Mouse (Mus musculus): ENCODE data around the gene Ssc5d.

Gene Ssc5d

DNA sequence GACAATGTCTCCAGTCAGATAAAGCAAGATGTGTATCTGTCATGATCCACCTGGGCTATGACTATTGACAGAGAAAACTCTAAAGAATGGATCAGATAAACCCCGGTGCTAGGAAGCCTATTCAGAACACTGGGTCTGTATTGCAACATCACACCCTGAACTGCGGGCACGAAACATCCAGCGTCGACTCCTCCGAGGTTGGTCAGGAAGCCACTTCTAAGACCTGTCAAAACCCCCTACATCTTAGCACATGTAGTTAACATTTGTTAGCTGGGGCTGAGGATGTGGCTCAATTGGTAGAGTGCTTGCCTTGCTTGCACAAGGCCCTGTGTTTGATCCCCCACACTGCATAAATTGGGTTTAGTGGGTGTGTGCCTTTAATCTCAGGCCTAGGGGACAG lies 22.8 kb downstream of the Ssc5d start:
- no peak for DNase-seq (ENCODE audit: low spot score in 2 of 2)

DNA sequence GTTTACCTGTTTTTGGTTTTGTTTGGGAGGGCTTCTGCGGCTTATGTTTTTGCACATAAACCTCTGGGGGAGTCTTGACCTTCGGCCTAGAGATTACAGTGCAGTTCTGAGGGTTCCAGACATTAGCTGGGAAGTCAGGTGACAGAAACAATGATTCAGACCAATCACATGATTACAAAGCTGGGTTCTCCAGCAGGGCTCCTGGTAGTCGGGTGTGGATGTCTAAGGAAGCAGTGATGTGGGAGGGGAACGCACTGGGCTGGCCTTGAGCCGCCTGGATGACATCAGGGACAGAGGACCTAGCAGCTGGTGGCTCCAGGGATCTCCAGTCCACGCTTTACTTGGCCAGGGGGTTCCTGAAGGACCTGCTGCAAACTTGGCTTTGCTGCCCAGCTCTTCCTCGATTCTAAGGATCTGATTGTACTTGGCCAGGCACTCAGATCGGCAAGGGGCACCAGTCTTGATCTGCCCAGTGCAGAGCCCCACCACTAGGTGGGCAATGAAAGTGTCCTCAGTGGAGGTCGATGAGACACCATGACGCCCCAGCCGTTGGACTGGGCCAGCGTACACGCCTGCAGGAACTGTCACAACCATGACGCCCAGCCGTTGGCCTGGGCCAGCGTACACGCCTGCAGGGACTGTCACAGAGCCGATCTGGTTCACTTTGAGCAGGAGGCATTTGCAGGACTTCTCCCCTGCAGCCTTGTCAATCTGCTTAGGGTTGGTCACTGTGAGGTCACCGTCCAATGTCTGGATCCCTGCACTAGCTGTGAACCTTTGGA lies 25.2 kb downstream of the Ssc5d start:
- no peak for DNase-seq (ENCODE audit: low spot score in 2 of 2)

DNA sequence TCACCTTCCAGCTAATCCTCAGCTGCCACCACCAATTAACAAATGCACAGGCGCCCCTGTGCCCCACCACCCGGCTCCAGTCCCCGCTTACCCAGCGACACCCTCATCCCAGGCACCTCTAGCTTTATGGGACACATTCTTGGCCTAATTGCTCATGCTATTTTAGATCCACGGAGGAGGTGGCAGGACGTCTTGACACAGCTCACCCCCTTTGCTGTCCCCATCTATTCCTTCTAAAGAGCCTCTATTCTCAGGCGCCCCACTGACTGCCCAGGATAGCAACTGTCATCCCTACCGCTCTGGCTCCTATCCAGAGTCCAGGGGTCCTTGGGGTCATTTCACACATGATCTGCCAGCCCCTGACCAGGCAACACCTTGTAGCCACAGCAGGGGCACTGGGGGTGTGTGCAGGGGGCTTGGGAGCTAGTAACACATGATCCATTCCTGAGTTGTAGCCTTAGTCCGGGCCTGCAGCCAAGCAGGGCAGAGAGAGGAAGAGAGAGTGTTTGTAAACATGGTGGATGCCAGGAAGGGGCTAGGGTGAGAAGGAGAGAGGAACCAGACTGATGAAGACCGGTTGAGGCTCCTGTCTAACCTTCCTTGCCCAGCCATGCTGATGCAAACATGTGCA lies 28.3 kb downstream of the Ssc5d start:
- DNase-seq (ENCODE audit: low spot score in 2 of 2) = no peak

DNA sequence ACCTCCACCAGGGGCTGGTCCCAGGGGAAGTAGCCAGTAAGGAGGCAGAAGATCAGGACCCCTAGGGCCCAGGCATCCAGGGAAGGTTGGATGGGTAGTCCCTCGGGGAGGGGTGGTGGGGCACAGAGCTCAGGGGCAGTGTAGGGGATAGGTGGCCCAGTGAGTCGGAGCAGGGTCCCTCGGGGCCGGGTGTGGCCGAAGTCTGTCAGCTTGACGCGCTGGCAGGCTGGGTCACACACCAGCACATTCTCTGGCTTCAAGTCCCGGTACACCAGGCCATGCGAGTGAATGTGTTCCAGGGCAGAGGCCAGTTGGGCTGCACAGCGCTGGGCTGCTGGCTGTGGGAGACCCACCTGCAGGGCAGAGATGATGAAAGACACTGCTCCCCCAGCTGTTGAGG lies 31.8 kb downstream of the Ssc5d start:
- DNase-seq (ENCODE audit: low spot score in 2 of 2) = no peak

DNA sequence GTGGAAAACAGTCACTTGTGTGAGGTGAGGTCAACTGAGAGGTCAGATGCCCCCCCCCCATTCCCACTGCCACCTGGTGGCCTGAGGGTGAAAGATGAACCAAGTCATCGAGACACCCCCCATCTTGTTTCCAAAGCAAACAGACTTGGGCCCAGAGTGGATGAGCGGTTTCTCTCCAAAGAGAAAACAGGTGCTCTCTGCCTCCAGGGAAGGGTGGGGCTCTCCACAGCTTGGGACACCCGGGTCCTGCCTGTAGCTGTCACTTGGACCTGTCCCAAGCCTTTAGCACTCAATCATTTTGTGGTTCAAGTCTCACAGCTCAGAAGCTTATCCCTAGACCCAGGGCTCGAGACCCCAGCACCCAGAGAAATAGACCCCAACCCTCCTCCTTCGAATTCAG lies 37.9 kb downstream of the Ssc5d start:
- no peak for DNase-seq (ENCODE audit: low spot score in 2 of 2)

DNA sequence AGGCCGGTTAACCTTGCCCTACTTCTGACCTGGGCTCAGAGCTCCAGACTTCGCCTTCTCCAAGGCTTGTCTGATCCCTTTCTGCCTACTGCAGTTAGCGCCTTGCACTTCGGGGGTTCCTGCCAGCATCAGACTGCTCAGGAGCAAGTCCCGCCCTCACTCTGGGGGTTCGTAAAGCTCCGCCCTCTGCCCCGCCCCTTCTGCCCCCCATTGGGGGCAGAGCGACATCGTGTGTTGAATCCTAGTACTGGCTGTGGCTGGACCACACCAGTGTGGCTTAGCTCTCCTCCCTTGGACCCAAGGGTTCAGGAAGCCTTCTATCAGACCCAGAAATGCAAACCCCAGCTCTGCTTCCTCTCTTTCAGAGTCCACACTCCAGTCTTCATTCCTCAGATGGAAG lies 38.7 kb downstream of the Ssc5d start, which contains the start of gene Sbk2:
Gene Sbk2, minus strand, starts transcription at position 135 of the 400 bp plus-strand sequence.
- peak; percentile 59 to 71 for DNase-seq (ENCODE audit: low spot score in 2 of 2)

DNA sequence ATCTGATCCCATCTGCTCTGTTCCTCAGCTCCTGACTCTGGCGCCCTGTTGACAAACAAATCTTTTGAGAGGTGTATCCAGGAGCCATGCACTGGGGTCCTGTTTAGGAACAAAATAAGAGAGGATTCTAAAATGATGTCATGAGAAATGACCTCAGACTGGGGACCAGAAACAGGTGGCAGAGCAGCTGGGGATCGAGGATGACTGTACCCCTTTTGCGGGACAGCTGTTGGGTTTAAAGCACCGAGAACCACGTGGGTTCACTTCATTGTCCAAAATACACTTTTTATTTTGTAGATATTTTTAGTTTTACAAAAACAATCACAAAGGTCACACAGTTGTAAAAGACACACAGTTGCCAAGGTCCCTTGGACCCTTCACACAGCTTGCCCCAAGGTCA lies 39.4 kb downstream of the Ssc5d start:
- no peak for DNase-seq (ENCODE audit: low spot score in 2 of 2)

DNA sequence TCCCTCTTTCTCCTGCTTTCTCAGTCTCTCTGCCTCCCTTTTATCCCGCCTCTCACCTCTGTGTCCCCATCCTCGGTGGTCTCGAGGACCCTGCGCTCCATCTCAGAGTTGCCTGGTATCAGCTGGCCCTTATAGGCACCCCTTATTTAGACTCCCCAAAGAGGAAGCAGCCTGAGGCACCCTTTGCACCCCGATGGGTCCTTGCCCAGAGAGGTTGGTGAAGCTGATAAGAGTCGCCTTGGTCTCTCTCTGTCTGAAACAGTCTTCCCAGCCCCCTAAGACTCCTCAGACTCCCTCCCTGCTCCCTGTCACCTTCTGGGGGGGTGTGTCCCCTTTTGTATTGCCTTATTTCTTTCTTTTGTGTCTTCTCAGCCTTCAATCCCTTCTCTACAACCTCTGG lies 45.5 kb downstream of the Ssc5d start, which contains the start of gene Sbk3:
Gene Sbk3, minus strand, starts transcription at position 101 of the 400 bp plus-strand sequence.
- DNase-seq (ENCODE audit: low spot score in 2 of 2) = no peak

DNA sequence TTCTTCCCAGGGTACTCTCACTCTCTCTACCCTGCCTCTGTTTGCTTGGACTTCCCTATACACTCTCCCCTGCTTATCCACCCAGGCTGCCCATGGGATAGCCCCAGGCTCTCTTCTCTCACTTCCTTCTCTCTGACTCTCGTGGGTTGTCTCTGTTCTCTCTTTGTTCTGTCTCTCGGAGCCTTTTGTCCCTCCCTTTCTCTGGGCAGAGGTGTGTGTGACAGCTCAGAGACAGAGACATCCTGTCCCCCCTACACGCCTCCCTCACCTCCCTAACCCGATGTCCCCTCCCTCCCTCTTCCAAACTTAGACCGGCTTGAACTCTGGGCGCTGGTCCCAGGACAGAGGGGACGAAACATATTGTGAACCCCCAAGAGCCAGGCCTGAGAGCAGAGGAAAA lies 46.1 kb downstream of the Ssc5d start:
- no peak for DNase-seq (ENCODE audit: low spot score in 2 of 2)

DNA sequence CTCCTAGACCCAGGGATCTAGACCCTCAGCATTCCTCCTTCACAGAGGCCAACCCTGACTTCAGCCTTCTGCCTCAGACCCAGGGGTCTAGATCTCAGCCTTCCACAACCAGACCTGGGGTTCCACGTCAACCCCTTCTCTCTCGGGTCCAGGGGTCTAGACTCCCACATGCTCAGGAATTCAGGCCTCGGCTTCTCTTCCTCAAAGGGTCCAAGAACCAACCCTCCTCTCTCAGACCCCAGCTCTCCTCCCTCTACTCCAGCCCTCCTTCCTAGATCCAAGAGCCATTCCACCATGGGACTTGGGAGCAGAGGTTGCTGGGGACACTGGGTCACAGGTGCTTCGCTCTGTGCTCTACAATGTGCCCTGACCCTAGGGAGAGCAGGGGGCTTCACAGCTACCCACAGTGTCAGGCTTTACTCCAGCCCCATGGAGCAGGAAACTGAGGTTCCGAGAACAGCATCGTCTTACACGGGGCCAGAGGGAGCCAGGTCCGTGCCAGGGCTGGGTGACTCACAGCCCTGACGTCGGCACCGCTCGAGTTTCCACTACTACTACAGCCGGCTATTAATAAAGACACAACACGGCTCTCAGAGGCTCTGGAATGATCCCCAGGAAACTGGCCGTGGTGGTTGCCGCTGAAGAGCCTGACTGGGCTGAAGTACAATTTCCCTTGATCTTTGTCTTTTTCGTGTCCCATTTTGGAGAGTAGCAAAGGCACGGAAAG lies 46.9 kb downstream of the Ssc5d start:
- DNase-seq (ENCODE audit: low spot score in 2 of 2) = no peak

DNA sequence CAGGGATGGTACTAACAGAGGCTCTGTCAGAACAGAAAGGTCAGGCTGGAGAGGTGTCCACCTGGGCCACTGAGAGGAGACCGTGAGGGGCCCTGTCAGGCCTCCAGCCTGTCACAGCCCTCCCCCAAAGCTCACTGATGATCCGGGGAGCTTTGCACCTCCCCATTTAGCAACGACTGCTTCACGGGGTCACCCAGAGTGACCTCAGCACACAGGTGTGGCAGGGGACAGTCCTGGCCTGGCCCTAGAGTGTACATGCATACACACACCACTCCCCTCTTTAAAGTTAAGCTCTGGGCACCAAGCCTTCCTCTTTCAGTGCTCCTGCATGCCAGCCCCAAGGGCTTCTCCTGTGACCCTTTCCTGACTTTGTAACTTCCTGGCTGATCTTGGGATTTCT lies 49.9 kb downstream of the Ssc5d start:
- no peak for DNase-seq (ENCODE audit: low spot score in 2 of 2)

DNA sequence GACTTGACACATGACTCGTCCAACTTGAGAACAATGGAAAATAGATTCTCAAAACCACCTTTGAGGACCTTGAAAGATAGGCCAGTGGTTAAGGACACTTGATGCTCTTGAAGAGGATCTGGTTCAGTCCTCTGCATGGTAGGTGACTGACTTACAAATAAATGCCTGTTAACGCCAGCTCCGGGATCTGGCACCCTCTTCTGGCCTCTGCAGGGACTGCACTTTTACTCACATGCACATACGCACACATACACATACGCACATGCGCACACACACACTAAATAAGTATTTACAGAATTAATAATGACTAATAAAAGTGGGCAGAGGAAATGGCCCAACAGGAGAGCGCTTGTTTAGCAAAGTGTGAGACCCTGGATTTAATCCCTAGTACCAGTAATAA lies 51.2 kb downstream of the Ssc5d start:
- DNase-seq (ENCODE audit: low spot score in 2 of 2) = no peak

DNA sequence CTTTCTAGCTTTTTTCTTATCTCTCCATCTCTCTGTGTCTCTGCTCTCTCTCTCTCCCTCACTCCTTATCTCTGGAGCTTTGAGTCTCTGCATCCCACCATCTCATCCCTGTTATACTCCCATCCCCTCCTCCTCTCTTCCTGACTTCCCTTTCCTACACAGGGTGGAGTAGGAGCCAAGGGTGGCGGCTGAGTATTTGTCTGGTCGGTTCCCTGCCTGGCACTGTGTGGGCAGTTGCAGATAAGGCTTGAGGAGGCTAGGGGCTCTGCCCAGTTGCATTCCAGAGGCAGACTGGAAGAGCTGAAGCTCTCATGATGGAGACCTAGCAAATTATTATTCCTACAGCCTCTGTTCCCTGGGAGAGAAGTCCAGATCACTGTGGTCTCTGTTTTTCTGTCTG lies 62.7 kb downstream of the Ssc5d start:
- no peak for DNase-seq (ENCODE audit: low spot score in 2 of 2)

DNA sequence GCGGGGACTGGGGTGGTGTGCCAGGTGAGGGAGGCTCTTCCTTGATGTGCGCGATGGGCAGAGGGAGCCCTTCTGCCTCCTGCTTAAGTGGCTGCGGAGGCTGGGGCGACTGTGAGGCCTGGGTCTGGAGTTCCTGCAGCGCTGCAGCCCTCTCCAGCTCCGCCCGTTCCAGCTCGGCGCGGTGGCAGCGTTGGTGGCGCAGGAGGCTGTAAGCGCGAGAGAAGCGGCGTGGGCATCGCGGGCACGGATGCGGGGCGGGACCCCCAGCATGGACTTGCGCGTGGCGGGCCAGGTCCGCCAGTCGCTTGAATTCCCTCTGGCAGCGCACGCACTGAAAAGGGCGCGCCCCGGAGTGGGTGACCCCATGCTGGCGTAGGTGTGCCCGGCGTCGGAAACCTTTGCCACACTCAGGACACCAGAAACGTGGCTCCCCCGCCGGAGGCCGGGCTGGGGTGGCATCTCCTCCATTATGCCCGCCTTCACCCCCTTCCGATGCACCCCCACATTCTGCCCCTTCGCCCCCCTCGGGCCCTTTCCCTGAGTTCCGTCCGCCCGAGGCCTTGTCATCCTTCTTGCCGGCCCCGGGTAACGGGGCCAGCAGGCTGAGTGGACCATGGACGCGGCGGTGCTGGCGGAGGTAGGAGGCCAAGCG lies 67.9 kb downstream of the Ssc5d start:
- DNase-seq (ENCODE audit: low spot score in 2 of 2) = no peak

DNA sequence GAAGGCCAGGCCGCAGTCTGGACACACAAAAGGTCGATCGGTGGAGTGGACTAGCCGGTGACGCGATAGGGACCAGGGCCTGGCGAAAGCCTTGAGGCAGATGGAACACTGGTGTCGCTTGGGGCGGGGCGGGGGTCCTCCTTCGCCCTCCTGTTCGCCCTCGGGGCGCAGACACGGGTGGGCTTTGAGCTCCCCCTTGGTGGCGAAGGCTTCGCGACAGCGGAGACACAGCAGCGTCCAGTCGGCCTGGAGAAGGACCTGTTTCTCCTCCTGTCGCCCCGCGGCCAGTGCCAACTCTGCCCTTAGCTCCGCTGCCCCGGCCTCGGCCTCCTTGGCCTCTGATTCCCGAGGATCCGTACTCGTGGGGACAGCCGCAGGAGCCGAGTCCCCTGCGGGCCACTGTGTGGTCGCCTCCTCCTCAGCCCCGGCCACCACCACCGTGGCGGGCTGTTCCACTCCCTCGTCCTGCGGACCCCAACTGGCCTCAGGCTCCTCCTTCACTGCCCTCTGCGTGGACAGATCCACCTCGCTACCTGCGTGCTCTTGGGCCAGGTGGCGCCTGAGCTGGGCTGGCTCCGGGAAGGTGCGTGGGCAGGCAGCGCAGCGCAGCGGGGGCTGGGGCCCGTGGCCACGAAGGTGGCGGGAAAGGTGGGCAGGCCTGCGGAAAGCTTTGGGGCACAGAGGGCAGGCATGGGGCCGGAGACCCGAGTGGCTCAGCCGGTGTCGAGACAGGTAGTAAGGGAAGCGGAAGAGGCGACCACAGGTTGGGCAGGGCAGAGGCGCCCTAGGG lies 68.6 kb downstream of the Ssc5d start:
- no peak for DNase-seq (ENCODE audit: low spot score in 2 of 2)
